16 mouse cellular contexts compared by ENCODE assay signal in genomic region chr4:141578833-141579232, GRCm38 (mm10). TPM values are rescaled to one million over a fixed set of nuclear protein-coding genes. Genes with fewer than 3 reads are reported as not detected.
DNase-seq lines count a peak whose midpoint lies in the region; ATAC-seq lines count a peak whose summit lies in the region.
"Had no signal": no experiment of that assay in that cellular context is flagged by ENCODE, and none has a peak within 500 bp of the region (broad histone marks: within the 10 kb centered on the region; RNA-seq: fewer than 3 reads in every experiment).

No protein-coding gene starts in this region.

- no peak for ATAC-seq in lung, embryonic 16.5 days (ENCODE audit: low read depth)
- peak; percentile 91 for ATAC-seq in intestine, embryonic 15.5 days
- peak; percentile 46 for ATAC-seq in liver, embryonic 16.5 days (ENCODE audit: low read depth)
- no peak for ATAC-seq in midbrain, embryonic 16.5 days
- ATAC-seq: CD4-positive, CD25-positive, alpha-beta regulatory T cell, adult 4 months; inflammation-experienced regulatory T-cells, adult 6 months had no signal

- H3K4me2 ChIP-seq in lung, embryonic 16.5 days (ENCODE audit: low read depth, low read length): no peak overlapping the region
- no peak overlapping the region for H3K4me2 ChIP-seq in intestine, embryonic 15.5 days (replicated peaks)
- no peak overlapping the region for H3K4me2 ChIP-seq in liver, embryonic 16.5 days (ENCODE audit: low read depth, low read length)
- no peak overlapping the region for H3K4me2 ChIP-seq in midbrain, embryonic 16.5 days (ENCODE audit: low read length)

- peaks cover 2% of the 10 kb centered on the region; the same call in 1 of the 2 replicates for H3K9me3 ChIP-seq in lung, embryonic 16.5 days (ENCODE audit: control insufficient read depth, low read length)
- H3K9me3 ChIP-seq in intestine, embryonic 15.5 days: no peaks in the 10 kb centered on the region
- no peaks in the 10 kb centered on the region for H3K9me3 ChIP-seq in liver, embryonic 16.5 days (replicated peaks; ENCODE audit: control insufficient read depth, low read length)
- H3K9me3 ChIP-seq in midbrain, embryonic 16.5 days (replicated peaks; ENCODE audit: control insufficient read depth, low read length, poor library complexity, severe bottlenecking): no peaks in the 10 kb centered on the region
- H3K9me3 ChIP-seq: limb, embryonic 10.5 days had no signal

- peaks cover 53% of the 10 kb centered on the region for H3K36me3 ChIP-seq in lung, embryonic 16.5 days (ENCODE audit: control insufficient read depth, insufficient read depth, low read length)
- H3K36me3 ChIP-seq in intestine, embryonic 15.5 days: peaks cover 34% of the 10 kb centered on the region
- no peaks in the 10 kb centered on the region for H3K36me3 ChIP-seq in liver, embryonic 16.5 days (ENCODE audit: control insufficient read depth, insufficient read depth)
- H3K36me3 ChIP-seq in midbrain, embryonic 16.5 days (ENCODE audit: control insufficient read depth, insufficient read depth, low read length): peaks cover 5% of the 10 kb centered on the region; the same call in 1 of the 2 replicates

- DNase-seq in lung, postnatal 10 days: no peak
- no peak for DNase-seq in retina, postnatal 1 day
- DNase-seq in embryo, embryonic 10 days (ENCODE audit: low spot score): no peak
- DNase-seq: cerebellum, adult 9-10 months; heart, adult 11 months; kidney, postnatal 14 days; midbrain, embryonic 14.5 days had no signal

- no peaks in the 10 kb centered on the region for H3K27me3 ChIP-seq in lung, embryonic 16.5 days (ENCODE audit: control insufficient read depth, insufficient read depth, low read depth, low read length)
- no peaks in the 10 kb centered on the region for H3K27me3 ChIP-seq in intestine, embryonic 15.5 days (replicated peaks)
- no peaks in the 10 kb centered on the region for H3K27me3 ChIP-seq in liver, embryonic 16.5 days (ENCODE audit: control insufficient read depth, insufficient read depth, low read depth, low read length)
- no peaks in the 10 kb centered on the region for H3K27me3 ChIP-seq in midbrain, embryonic 16.5 days (ENCODE audit: control insufficient read depth, insufficient read depth, low read depth, low read length)

- WGBS in lung, embryonic 16.5 days: 11% methylated on average over 3 of the region's 3 CpGs
- WGBS in intestine, embryonic 15.5 days: 32% methylated on average over 3 of the region's 3 CpGs
- 10% methylated on average over 3 of the region's 3 CpGs for WGBS in liver, embryonic 16.5 days (ENCODE audit: insufficient replicate concordance)
- 84% methylated on average over 3 of the region's 3 CpGs for WGBS in midbrain, embryonic 16.5 days

- H3K9ac ChIP-seq in lung, embryonic 16.5 days (ENCODE audit: low read length): no peak overlapping the region
- no peak overlapping the region for H3K9ac ChIP-seq in intestine, embryonic 15.5 days
- no peak overlapping the region for H3K9ac ChIP-seq in liver, embryonic 16.5 days (ENCODE audit: low read depth, low read length)
- no peak overlapping the region for H3K9ac ChIP-seq in midbrain, embryonic 16.5 days (ENCODE audit: low read depth, low read length)

- H3K4me1 ChIP-seq in lung, embryonic 16.5 days (replicated peaks; ENCODE audit: control insufficient read depth, insufficient read depth, low read length): peaks cover 9% of the 10 kb centered on the region
- peaks cover 11% of the 10 kb centered on the region; the same call in 1 of the 2 replicates for H3K4me1 ChIP-seq in intestine, embryonic 15.5 days (replicated peaks)
- peaks cover 8% of the 10 kb centered on the region for H3K4me1 ChIP-seq in liver, embryonic 16.5 days (ENCODE audit: control insufficient read depth, low read depth, low read length)
- no peaks in the 10 kb centered on the region for H3K4me1 ChIP-seq in midbrain, embryonic 16.5 days (ENCODE audit: control insufficient read depth, insufficient read depth, low read length)

- 0 out of 2 replicates have a peak overlapping the region, but pooled peaks have one; percentile 10 for H3K27ac ChIP-seq in lung, embryonic 16.5 days (ENCODE audit: low read length)
- H3K27ac ChIP-seq in intestine, embryonic 15.5 days: peak overlapping the region; percentile 67
- no peak overlapping the region for H3K27ac ChIP-seq in liver, embryonic 16.5 days (ENCODE audit: low read length)
- no peak overlapping the region for H3K27ac ChIP-seq in midbrain, embryonic 16.5 days (ENCODE audit: low read length)
- H3K27ac ChIP-seq: limb, embryonic 10.5 days had no signal

- H3K4me3 ChIP-seq in lung, embryonic 16.5 days (ENCODE audit: low read length): no peak overlapping the region
- H3K4me3 ChIP-seq in intestine, embryonic 15.5 days (replicated peaks): no peak overlapping the region
- no peak overlapping the region for H3K4me3 ChIP-seq in liver, embryonic 16.5 days (ENCODE audit: low read depth, low read length)
- no peak overlapping the region for H3K4me3 ChIP-seq in midbrain, embryonic 16.5 days (ENCODE audit: low read depth, low read length)
- H3K4me3 ChIP-seq: limb, embryonic 10.5 days had no signal

RNA-seq across cellular contexts. Expression of gene Fblim1, which starts 27.1 kb away (rescaled TPM):
- 71.4 and 76.1 TPM in 2 replicates for polyA plus RNA-seq in lung, embryonic 16.5 days (2015; fragmentation: Nextera tagmentation; extraction: Ambion mirVana)
- 63.9 and 68.9 TPM in 2 replicates for polyA plus RNA-seq in intestine, embryonic 15.5 days (2015; fragmentation: Nextera tagmentation; extraction: Ambion mirVana)
- 1.5 and 2.3 TPM in 2 replicates for polyA plus RNA-seq in liver, embryonic 16.5 days (2015; fragmentation: Nextera tagmentation; extraction: Ambion mirVana)
- polyA plus RNA-seq in midbrain, embryonic 16.5 days (2015; fragmentation: Nextera tagmentation; extraction: Ambion mirVana): 35.6 and 37.8 TPM in 2 replicates

RNA-seq across cellular contexts. Expression of gene Tmem82, which starts 39.6 kb away (rescaled TPM):
- 0.99 and 1.1 TPM in 2 replicates for polyA plus RNA-seq in lung, embryonic 16.5 days (2015; fragmentation: Nextera tagmentation; extraction: Ambion mirVana)
- polyA plus RNA-seq in intestine, embryonic 15.5 days (2015; fragmentation: Nextera tagmentation; extraction: Ambion mirVana): 18.5 and 21.0 TPM in 2 replicates
- polyA plus RNA-seq in liver, embryonic 16.5 days (2015; fragmentation: Nextera tagmentation; extraction: Ambion mirVana): 4.5 and 5.3 TPM in 2 replicates
- 0.14 and 0.43 TPM in 2 replicates for polyA plus RNA-seq in midbrain, embryonic 16.5 days (2015; fragmentation: Nextera tagmentation; extraction: Ambion mirVana)
- polyA plus RNA-seq: CD4-positive, CD25-positive, alpha-beta regulatory T cell, adult 4 months had no signal

RNA-seq across cellular contexts. Expression of gene Spen, which starts 40.4 kb away (rescaled TPM):
- 6.9 and 7.4 TPM in 2 replicates for polyA plus RNA-seq in lung, embryonic 16.5 days (2015; fragmentation: Nextera tagmentation; extraction: Ambion mirVana)
- 7.4 and 10.5 TPM in 2 replicates for polyA plus RNA-seq in intestine, embryonic 15.5 days (2015; fragmentation: Nextera tagmentation; extraction: Ambion mirVana)
- 2.9 and 3.3 TPM in 2 replicates for polyA plus RNA-seq in liver, embryonic 16.5 days (2015; fragmentation: Nextera tagmentation; extraction: Ambion mirVana)
- 13.6 and 19.2 TPM in 2 replicates for polyA plus RNA-seq in midbrain, embryonic 16.5 days (2015; fragmentation: Nextera tagmentation; extraction: Ambion mirVana)

RNA-seq across cellular contexts. Expression of gene Slc25a34, which starts 44.8 kb away (rescaled TPM):
- 0.18 and 0.20 TPM in 2 replicates for polyA plus RNA-seq in lung, embryonic 16.5 days (2015; fragmentation: Nextera tagmentation; extraction: Ambion mirVana)
- 3.3 and 4.3 TPM in 2 replicates for polyA plus RNA-seq in intestine, embryonic 15.5 days (2015; fragmentation: Nextera tagmentation; extraction: Ambion mirVana)
- polyA plus RNA-seq in liver, embryonic 16.5 days (2015; fragmentation: Nextera tagmentation; extraction: Ambion mirVana): 0.08 and 0.14 TPM in 2 replicates
- 0.27 and 0.45 TPM in 2 replicates for polyA plus RNA-seq in midbrain, embryonic 16.5 days (2015; fragmentation: Nextera tagmentation; extraction: Ambion mirVana)
- polyA plus RNA-seq: CD4-positive, CD25-positive, alpha-beta regulatory T cell, adult 4 months; embryonic facial prominence, embryonic 11.5 days; neural tube, embryonic 11.5 days had no signal

Comparison
In these comparisons a context has a peak if more than half of its experiments do, and no peak if none do; other contexts are left out.
1. ATAC-seq: peak in intestine, embryonic 15.5 days (single experiment) and liver, embryonic 16.5 days (single experiment); none in lung, embryonic 16.5 days (single experiment) and midbrain, embryonic 16.5 days (single experiment).
2. H3K27ac ChIP-seq: peak in lung, embryonic 16.5 days (single experiment) and intestine, embryonic 15.5 days (single experiment); none in liver, embryonic 16.5 days (single experiment) and midbrain, embryonic 16.5 days (single experiment).
3. RNA of gene Fblim1, which starts 27.1 kb away (polyA plus RNA-seq): 71.4 to 76.1 TPM in lung, embryonic 16.5 days, 63.9 to 68.9 TPM in intestine, embryonic 15.5 days and 35.6 to 37.8 TPM in midbrain, embryonic 16.5 days; 1.5 to 2.3 TPM in liver, embryonic 16.5 days; every median in the first group is over 10 times any median in the second.